Mouse (Mus musculus): ENCODE data around the gene Ptgis.
"Not testable (repeated sequence)": the region's sequence is repeated elsewhere in the genome, so short reads cannot be mapped to it uniquely, and the experiment has no call there.

Gene Ptgis

DNA sequence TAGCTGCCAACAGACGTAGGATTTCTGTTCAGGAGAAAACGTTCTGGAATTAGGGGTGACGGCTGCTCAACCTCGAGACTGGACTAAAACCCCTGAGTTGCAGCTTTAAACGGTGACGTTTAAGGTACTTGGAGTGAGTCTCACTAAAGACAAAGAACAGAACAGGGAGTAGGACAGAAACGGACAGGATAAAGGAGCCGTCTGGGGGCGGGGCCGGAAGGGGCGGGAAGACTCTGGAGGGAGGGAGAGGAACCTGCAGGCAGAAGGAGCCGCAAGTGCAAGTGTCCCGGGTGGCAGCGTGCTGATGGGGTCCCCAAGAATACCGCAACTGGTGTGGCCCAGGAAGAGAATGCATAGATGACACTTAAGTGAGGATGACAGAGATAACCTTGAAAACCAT lies 9.8 kb downstream of the Ptgis start:
- DNase-seq, result no peak

DNA sequence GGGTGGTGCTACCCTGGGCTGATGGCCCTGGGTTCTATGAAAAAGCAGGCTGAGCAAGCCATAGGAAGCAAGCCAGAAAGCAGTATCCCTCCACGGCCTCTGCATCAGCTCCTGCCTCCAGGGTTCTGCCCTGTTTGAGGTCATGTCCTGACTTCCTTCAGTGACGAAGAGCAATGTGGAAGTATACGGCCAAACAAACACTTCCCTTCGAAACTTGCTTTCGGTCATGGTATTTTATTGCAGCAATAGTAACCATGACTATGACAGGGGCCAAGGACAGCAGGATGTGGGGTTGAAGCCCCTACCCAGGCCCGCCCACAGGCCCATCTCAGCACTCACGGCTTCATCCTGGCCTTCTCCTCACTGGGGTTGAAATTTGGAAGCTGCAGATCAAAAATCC lies 15.5 kb downstream of the Ptgis start:
- DNase-seq, result no peak

DNA sequence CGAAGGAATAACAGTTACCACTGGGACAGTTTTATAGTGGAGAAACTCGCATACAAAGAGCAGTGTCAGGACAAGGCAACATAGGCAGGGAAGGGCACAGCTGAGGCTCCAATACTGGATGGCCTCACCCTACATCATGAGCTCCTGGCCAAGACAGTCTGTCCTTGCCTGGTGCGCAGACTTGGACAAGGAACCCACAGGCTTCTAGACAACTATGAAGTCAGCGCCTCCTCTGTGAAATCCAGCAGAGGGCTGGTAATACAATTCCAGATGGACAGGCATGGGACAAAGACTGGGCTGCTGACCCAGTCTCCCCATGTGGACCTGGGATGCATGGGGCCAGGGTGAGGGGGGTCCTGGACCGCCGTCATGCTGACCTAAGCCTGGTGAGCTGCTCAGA lies 16.2 kb downstream of the Ptgis start:
- no peak for DNase-seq

DNA sequence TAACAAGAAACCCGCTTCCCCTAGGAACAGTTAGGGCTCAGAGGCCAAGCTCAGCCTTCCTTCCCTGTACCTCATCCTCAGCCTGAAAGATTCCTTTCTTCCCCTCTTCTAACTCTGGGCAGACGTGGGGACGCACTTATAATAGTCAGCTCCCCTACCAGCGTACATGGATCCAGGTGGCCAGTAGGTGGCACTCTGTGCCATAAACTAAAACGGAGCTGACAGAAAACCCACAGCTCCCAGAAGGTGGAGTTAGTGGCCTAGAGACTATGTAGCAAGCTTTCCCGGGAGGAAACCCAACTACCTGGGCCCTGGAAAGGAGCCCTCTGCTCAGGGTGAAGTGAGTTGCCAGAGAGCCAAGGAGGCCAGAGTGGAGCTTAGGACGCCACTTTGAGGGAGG lies 18.3 kb downstream of the Ptgis start:
- peak; percentile 69 for DNase-seq

DNA sequence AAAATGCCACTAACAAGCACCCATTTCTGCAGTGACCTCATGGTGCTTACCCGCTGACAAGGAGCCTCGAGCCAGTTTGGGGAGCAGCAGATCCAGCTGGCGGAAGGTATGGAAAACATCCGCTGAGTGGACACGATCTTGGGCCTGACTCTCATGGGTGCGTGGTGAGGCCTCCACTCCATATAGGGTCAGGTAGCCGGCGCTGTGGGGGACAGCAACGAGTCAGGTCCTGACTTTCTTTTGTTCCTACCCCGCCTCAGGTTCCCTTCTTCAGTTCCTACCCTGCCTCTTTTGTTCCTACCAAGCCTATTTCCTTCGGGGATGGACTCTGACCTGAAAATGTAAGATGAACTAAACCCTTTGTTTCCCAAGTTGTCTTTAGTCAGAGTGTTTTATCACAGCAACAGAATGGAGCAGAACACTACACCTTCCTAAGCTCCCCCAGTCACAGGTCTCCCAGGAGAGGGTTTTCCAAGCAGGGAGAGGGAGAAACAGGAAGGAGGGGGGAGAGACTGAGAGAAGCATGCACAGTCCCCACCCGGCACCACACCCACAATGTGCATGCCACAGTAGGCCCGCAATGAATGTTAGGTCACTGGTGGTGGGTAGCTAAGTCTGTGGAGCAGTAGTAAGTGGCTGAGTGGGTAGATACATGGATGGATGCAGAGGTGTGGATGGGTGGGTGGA lies 19.1 kb downstream of the Ptgis start:
- no peak for DNase-seq

DNA sequence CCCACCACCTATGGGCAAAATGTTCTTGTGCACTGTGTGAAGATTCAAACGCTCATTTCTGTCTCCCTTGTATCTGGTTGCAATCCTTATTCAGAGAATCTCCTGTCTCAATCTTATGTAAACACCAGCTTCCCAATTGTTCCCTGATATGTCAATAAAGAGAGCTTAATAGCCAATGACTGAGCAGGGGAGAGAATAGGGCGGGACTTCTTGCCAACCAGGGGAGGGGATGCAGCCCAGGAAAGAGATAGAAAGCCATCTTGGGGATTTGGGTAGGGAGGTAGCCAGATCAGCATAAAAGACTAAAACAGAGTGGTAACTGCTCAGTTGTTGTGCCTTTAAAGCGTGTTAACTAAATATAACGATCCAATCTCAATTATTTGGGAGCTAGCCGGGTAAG lies 19.7 kb downstream of the Ptgis start:
- DNase-seq, result no peak

DNA sequence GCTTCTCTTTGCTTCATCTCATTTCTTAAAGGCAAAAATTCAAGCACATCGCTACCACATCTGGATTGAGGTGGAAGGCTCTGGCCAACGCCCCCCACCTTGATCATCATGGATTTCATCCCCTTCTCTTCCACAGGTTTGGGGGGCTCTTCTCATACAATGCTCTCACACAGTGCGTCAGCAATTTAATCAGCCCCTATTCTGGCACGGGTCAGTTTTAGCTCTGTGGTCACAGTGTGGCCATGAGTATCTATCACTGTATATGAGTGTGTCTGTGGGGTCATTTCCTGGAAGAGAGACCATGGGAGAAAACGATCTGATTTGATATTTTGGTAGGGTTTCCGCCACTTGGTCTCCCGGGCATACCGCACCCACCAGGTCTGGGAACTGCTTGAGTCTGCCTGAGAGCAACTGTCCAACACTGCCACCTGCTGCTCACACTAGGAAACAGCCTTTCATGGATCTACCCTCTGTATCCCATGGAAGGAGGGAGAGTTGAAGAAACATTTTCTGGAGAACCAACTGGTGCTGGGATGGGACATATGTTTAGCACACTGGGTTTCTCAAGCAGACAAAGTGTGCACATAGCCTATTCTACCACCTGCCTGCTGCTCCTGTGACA lies 21.1 kb downstream of the Ptgis start:
- DNase-seq, result peak; percentile 84

DNA sequence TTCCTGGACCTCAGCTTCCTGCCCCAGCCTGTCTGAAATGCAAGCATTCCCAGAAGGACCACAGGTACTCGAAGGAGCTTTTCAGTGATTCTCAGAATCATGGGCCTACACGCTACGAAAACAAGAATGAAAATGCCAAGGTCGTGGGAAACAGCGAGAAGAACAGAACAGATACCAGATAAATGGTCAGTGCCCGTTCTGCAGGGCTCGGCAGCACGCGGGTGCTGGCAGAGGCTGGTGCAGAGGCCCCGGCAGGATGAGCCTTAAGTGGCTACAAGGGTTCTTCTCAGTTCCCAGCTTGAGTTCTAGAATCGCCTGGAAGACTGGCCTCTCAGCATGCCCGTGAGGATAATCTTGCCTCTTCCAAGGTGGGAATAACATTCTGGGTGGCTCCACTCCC lies 26.7 kb downstream of the Ptgis start:
- no peak for DNase-seq

DNA sequence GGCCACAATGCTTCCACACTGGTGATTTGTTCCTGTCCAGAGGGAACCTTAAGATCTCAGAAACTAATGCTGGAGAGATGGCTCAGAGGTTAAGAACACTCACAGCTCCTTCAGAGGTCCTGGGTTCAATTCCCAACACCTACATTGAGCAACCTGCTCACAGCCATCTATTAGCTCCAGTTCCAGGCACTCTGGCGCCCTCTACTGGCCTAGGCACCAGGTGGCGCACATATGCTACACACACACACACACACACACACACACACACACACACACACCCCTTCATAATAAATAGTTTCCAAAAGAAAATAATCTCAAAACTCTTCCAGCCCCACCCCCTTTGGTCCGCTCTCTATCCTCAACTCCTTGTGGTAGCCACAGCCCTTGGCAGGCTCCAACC lies 27.3 kb downstream of the Ptgis start:
- DNase-seq, result no peak

DNA sequence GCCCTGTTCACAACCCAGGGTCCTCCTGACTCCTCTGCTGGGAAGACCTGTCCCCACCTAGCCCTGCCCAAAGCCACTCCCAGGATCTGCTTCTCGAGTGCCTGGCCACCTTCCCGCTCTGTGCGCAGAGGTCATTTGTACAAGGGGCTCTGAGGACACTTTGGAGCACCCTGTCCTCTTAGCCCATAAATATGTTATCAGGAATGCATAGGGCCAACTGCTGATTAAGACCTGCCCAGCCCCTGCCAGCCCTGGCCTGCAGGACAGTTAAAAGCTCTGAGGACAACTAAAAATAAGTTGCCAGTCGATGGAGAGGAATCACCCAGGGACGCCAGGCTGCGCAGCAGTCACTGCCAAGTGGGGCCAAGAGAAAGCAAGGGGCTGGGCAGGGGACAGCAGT lies 27.9 kb downstream of the Ptgis start:
- DNase-seq, result no peak

DNA sequence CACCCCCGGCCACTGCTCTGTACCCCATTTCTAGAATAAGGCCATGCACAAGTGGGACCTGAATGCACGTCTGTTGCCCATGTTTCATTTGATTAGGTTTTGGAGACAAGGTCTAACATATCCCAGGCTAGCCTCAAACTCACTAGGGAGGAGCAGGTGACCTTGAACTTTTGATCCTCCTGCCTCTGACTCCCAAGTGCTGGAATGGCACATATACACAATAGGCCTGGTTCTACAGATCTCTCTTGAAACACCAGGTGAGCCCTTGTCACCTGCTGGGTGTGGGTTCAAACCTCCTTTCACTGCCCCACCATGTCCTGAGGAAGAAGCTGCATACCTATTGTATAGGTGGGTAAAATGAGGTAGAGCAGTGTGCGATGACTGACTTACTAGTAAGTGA lies 28.3 kb downstream of the Ptgis start:
- no peak for DNase-seq

DNA sequence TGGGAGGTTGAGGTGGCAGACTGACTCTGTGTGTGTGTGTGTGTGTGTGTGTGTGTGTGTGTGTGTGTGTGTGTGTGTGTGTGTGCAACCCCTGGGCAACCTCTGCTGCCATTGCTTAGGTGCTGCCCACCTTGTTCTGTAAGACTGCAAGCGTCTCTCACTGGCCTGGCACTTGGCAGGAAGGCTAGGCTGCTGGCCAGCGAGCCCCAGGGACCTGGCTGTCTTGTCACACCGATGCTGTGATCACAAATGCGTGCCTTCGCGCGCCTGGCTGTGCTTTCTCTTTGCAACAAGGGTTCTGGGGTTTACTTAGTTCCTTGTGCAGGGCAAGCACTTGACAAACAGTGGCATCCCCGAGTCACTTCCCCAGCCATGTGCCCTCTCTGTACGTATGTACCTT lies 30.5 kb downstream of the Ptgis start:
- peak; percentile 79 for DNase-seq

DNA sequence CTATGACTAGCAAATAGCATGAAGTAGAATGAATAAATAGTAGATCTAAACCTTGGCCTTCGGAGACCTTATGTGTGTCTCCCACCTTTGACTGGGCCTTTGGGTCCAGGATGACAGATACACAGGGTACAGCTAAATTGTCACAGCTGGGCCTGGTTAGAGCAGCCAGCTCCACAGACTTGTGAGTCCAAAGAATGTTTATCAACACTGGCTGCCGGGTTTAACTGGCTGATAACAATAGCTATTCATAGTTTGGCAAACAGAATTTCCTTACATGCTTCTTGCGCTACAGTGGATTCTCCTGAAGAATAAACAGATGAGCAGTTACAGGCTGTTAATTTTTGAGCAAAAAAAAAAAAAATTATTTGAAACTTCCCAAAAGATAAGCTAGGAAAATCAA lies 31.4 kb downstream of the Ptgis start:
- no peak for DNase-seq

DNA sequence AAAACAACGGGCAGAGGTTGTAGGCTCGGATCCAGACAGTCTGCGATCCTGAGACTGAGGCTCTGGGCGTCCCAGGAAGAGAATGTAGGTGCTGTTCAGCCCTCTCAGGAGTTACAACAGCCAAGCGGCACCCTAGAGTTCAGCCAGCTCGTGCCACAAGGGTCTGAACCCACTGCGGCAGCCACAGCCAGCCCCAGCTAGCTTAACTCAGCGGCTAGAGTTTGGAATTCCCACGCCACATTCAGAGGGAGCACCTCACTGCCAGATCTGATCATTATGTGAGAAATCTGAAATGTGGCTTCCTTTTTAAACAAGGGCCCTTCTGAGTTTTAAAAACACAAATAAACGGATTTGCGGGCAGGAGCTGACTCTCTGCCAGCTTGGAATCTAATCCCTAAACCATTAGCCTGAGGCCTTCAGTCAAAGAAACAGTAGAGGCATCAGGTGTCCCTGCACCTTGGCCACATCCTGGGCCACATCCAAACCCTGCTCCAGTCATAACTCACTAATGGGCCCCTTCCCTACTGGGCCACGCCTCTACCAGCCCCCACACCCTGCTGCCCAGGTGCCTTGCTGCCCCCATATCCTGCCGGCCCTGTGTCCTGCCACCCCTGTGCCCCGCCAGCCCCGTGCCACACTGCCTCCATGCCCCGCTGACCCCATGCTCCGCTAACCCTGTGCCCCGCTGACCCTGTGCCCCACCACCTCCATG lies 34.3 kb downstream of the Ptgis start:
- no peak for DNase-seq

DNA sequence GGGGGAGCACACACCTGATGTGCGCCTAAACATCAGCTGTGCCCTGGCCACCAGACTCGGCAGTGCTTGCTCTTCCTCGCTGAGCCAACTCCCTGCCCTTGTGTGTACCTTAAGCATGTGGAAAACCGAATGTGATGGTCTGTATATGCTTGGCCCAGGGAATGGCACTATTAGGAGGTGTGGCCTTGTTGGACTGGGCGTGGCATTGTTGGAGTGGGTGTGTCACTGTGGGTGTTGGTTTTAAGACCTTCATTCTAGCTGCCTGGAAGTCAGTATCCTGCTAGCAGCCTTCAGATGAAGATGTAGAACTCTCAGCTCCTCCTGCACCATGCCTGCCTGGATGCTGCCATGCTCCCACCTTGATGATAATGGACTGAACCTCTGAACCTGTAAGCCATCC lies 35.7 kb downstream of the Ptgis start:
- not testable (repeated sequence) for DNase-seq

DNA sequence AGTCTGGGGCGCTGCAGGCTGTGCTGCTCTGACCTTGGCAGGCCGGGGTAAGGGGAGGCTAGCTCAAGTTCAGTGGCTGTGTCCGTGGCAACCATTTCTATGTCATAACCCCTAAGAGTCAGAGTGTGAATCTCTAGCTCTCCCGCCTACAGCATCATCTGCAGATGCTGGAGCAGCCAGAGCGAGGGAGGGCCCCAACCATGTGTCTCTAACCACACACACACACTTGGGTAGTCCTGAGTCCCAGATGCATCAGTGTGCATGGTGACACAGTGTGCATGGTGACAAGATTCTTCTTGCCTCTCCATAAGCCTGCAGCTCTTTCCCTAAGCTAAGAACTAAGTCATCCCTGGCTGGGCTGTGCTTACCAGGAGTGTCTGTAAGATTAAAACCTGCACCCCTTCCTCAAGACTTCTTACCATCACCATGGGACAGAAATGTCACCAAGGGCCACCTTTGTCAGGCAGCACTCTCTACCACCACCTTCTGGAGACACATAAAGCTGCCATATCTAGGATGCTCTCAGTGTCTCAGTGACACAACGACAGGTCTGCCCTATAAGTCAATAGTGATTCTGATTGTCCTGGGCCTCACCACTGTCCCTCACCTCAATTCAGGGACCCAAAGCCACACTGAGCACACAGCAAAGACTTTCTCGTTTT lies 36.8 kb downstream of the Ptgis start:
- no peak for DNase-seq

DNA sequence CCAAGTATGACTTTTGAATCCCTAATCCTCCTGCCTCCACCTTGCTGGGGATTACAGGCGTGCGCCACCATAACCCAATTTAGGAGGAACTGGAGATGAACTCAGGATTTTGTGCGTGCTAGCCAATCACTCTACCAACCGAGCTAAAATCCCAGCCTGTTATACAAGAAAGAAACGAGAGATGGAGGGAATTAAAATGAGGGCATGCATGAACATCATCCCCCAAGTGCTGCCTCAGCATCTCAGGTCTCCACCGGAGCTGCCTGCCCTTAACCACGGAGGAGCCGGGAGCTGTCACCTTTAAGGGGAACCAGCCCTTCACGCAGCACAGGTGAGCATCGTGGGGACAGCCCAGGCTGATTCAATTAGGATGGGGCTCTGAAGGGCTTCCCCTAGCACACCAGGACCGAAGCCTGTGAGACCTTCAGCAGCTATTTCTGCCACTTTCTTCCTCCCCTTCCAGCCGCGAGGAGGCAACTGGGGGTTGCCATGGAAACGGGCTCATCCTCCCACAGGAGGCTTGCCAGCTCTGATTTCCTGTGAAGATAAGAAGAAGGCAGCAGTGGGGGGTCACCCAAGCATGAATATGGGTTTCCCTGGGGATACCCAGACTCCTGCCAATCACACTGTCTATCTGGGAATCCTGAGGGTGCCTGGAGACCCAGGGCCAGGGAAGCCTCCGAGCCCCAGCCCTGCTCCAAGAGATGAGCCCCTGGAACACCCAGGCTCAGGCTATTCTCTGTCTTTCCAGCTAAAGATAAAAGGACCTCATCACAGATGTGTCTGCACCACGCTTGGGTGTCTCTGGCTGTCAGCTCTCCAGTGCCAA lies 38.7 kb downstream of the Ptgis start:
- DNase-seq, result no peak

DNA sequence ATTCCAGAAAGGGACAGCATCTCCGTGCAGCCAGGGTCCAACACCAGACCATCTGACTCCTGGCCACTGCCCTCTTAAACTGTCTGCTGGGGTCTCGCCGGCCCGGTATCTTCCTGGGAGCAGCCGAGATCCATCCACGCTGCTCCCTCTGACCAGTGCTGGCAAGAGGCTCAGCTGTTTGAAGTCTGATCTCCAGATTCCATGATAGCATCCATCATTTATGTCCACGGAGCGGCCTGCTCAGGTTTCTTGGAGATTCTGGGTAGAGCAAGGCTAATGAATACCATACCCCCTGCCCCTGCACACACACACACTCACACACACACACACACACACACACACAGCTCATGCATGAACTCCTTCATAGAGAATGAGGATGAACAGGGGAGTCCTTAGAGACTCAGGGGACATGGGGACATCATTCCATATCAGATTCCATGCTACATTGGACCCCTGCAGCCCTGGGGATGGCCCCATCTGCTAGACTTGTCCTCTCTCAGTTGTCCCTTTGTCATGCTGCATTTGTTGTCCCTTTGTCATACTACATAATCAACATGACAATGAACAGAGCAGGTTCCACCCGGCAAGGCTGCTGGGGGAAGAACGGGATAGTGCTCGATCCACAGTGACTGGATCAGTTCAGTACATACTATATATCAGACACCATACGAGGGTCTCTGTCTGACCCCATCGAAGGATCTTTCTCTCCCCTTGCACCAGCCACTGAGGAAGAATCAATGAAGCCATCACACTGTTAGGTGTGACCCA lies 41.6 kb downstream of the Ptgis start:
- DNase-seq, result no peak

DNA sequence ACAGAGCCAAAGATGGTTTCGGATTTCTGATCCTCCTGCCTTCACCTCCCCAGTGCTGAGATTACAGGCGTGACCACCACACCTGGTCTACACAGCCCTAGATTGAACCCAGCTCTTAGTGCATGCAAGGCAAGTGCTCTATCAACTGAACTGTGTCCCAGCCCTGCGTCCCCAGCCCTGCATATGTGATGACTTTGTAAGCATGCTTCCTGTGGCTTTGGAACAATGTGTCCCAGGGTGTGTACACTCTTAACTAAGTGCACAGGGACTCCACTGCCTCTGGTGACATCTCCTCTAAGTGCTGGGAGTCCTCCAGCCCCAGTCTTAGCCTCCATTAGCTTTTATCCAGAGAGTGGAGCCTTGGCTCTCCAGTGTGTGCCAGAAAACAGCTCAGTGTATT lies 47.0 kb downstream of the Ptgis start:
- no peak for DNase-seq

DNA sequence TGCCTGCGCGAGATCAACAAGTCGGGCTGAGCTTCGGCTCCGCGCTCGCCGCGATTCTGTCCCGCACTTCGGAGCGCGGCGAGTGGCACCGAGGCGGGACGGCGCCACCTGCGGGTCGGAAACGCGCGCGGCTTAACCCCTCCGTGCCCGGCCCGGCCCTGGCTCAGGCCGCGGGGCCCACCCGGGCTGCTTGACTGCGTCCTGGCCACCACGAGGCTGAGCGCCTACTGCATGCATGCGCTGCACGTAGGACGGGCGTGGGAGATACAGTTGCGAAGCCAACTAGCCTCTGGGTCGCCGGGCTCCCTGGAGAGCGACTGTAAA lies 50.4 kb downstream of the Ptgis start, which contains the start of gene Kcnb1:
Kcnb1 (minus strand) TSS at position 80 of the 324 bp plus-strand sequence.
- peak; percentile 54 for DNase-seq

DNA sequence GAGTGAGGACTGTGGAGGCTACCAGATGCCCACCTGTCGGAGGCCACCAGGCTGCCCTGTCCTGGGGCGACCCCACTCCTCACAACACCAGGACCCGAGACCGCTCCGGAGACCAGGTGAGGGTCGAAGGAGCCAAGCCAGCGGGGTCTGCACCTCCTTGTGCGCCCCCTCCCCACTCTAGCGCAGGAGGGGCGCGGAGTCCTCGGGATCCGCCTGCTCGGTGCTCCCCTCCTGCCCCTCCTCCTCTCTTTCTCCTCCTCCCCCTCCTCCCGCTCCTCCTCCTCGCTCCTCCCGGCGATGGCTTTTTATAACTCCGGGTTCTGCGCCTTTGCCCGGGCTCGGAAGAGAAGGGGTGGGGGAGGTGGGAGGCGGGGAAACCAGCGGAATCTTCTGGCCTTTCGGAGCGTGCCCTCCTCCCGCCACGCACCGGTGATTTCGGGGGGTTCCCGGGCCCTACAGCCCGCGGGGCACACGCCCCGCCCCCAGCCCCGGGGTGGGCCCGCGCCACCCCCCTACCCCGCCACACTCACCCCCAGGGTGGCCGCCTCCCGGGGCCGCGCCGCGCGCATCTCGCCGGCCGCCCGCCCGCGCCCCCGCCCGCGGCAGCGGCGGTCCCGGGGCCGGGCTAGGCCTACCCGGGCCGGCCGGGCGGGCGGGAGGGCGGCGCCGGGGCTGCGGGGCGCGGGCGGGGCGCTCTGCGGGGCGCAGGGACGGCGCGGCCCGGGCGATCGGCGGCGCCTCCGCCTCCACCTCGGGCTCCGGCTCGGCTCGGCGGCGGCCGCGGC lies 50.9 kb downstream of the Ptgis start:
- peak; percentile 17 for DNase-seq
